In the genomic region with DNA sequence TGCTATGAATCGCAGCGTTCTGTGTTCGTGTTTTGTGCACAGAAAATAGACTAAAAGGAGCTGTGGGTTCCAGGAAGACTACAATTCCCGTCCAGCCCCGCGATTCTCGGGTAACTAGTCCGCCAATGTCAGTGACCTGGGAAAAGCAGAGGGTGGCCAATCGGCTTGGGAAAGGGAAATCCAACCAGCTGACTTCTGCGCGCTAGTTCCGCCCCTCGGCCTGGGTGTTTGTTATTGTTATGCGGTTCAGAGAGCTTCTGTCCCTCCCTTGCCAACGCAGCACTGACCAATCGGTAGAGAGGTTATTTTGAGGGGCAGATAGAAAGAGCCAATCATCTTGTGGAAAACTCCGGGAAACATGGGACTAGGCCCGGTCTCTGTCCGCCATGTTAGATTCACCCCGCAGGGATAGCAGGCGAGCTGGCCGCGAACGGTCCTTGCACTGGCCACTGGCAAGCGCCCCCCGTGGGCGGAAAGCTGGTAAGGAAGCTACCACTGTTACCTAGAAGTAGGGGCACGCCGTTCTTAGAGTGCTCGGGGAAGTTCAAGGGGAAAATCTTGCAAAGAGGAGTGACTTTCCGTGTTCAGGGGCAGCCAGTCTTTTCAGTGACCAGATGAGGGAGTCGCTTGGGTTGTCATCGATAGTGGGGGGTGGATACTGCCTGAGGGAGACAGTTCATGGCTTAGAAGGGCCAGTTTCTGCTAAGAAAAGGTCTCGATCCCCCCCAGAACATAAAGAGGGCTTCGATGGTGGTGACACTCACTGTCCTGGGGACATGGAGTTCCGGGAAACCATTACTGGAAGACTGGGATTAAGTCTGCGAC, we compare ENCODE assay signal across 7 mouse cellular contexts. TPM values are rescaled to one million over a fixed set of nuclear protein-coding genes. Genes with fewer than 3 reads are reported as not detected.
DNase-seq lines count a peak whose midpoint lies in the region; ATAC-seq lines count a peak whose summit lies in the region.

No protein-coding gene starts in this region.

- DNase-seq in adrenal gland, adult (ENCODE audit: inconsistent age in 2 of 2, low spot score in 1 of 2): peak; percentile 99
- peak; percentile 99 for DNase-seq in embryo, embryonic 10 days (ENCODE audit: low spot score)
- peak; percentile 81 for DNase-seq in gastrocnemius, postnatal 10 days
- DNase-seq in left cerebral cortex, postnatal 10 days (ENCODE audit: extremely low spot score in 1 of 2, low spot score in 2 of 2): peak; percentile 98 to 99
- DNase-seq in right cerebral cortex, postnatal 4 days: peak; percentile 94

- intact Hi-C loops in left cerebral cortex, postnatal 10 days (cut with DNase I): loop anchor here (5.0 kb wide), 1 partner anchor 85 kb away; a partner anchor contains a TSS

- ATAC-seq in inflammation-experienced regulatory T-cells, adult 6 months: peak; percentile 90
- ATAC-seq in megakaryocyte-erythroid progenitor cell, adult 5-6 weeks (replicated peaks; ENCODE audit: low FRiP score, low TSS enrichment, poor library complexity, severe bottlenecking): peak; percentile 94

RNA-seq across cellular contexts. Expression of a gene that starts 0.7 kb away (rescaled TPM):
- 10 to 100 TPM; 73.1 to 81.8 TPM for total RNA-seq in gastrocnemius, postnatal 10 days (2021)
- polyA plus RNA-seq in inflammation-experienced regulatory T-cells, adult 6 months (2017; shearing (Covaris generic)): 10 to 100 TPM; 53.2 to 76.6 (median 56.5) TPM
- 100 to 1,000 TPM in 1 of 2 experiments, 10 to 100 TPM in 1; 98.9 to 100 TPM for total RNA-seq in left cerebral cortex, postnatal 10 days (2021)
- 50.1 and 74.2 TPM in 2 replicates for total RNA-seq in megakaryocyte-erythroid progenitor cell, adult 5-6 weeks (2014; fragmentation: Nextera tagmentation)
- total RNA-seq in megakaryocyte-erythroid progenitor cell, adult 5-6 weeks (2017): 43.3 and 45.3 TPM in 2 replicates

RNA-seq across cellular contexts. Expression of a gene that starts 0.9 kb away (rescaled TPM):
- 1 to 10 TPM; 1.9 to 4.6 TPM for total RNA-seq in gastrocnemius, postnatal 10 days (2021)
- 10 to 100 TPM in 1 of 3 experiments, 1 to 10 TPM in 2; 2.8 to 13.3 (median 3.8) TPM for polyA plus RNA-seq in inflammation-experienced regulatory T-cells, adult 6 months (2017; shearing (Covaris generic))
- total RNA-seq in left cerebral cortex, postnatal 10 days (2021): 1 to 10 TPM; 1.1 to 1.2 TPM
- total RNA-seq in megakaryocyte-erythroid progenitor cell, adult 5-6 weeks (2014; fragmentation: Nextera tagmentation): 37.5 and 45.4 TPM in 2 replicates
- total RNA-seq in megakaryocyte-erythroid progenitor cell, adult 5-6 weeks (2017): 38.5 and 49.6 TPM in 2 replicates

RNA-seq across cellular contexts. Expression of a gene that starts 29.4 kb away (rescaled TPM):
- total RNA-seq in gastrocnemius, postnatal 10 days (2021): 1 to 10 TPM; 2.4 to 2.9 TPM
- polyA plus RNA-seq in inflammation-experienced regulatory T-cells, adult 6 months (2017; shearing (Covaris generic)): 10 to 100 TPM; 15.6 to 19.0 (median 16.8) TPM
- total RNA-seq in left cerebral cortex, postnatal 10 days (2021): 1 to 10 TPM; 1.1 to 1.7 TPM
- 0.85 and 1.7 TPM in 2 replicates for total RNA-seq in megakaryocyte-erythroid progenitor cell, adult 5-6 weeks (2014; fragmentation: Nextera tagmentation)
- total RNA-seq in megakaryocyte-erythroid progenitor cell, adult 5-6 weeks (2017): 0.80 TPM in 1 of 2 replicates, not detected in the other

RNA-seq across cellular contexts. Expression of a gene that starts 46.4 kb away (rescaled TPM):
- total RNA-seq in gastrocnemius, postnatal 10 days (2021): not detected
- polyA plus RNA-seq in inflammation-experienced regulatory T-cells, adult 6 months (2017; shearing (Covaris generic)): under 1 TPM in 2 of 3 experiments, not detected in 1; 0.49 to 0.62 TPM
- total RNA-seq in left cerebral cortex, postnatal 10 days (2021): not detected
- not detected in 2 replicates for total RNA-seq in megakaryocyte-erythroid progenitor cell, adult 5-6 weeks (2014; fragmentation: Nextera tagmentation)
- not detected in 2 replicates for total RNA-seq in megakaryocyte-erythroid progenitor cell, adult 5-6 weeks (2017)

Comparison
In these comparisons a context has a peak if more than half of its experiments do, and no peak if none do; other contexts are left out.
1. Peak in every context shown above with its lines: DNase-seq and ATAC-seq.
2. RNA of a gene that starts 0.9 kb away (total RNA-seq): 37.5 to 49.6 TPM in megakaryocyte-erythroid progenitor cell, adult 5-6 weeks; 1.9 to 4.6 TPM in gastrocnemius, postnatal 10 days and 1.1 to 1.2 TPM in left cerebral cortex, postnatal 10 days; every median in the first group is over 4 times any median in the second.